Mouse (Mus musculus): ENCODE measurements around the gene Pnpla7. TPM values are rescaled to one million over a fixed set of nuclear protein-coding genes. Genes with fewer than 3 reads are reported as not detected.

Gene Pnpla7
- total RNA-seq, 2 experiments from 2014 or later, result 22.2 to 23.3 TPM

GRCm38 (mm10) chr2:24974906-24975703, 728 bp upstream of the Pnpla7 start, which contains the start of gene Mrpl41:
Mrpl41 (minus strand) TSS chr2:24975098.
- peak; percentile 97 for DNase-seq (ENCODE audit: low spot score)
- intact Hi-C loops (cut with DNase I), result no loop called here

GRCm38 (mm10) chr2:24976960-24977359, 1.1 kb downstream of the Pnpla7 start:
- no peak for DNase-seq (ENCODE audit: low spot score)
- intact Hi-C loops (cut with DNase I), result no loop called here

GRCm38 (mm10) chr2:24987762-24988161, 11.9 kb downstream of the Pnpla7 start:
- intact Hi-C loops (cut with DNase I), result no loop called here
- no peak for DNase-seq (ENCODE audit: low spot score)

GRCm38 (mm10) chr2:24995332-24995731, 19.5 kb downstream of the Pnpla7 start:
- intact Hi-C loops (cut with DNase I), result no loop called here
- DNase-seq (ENCODE audit: low spot score), result no peak

- intact Hi-C loops (cut with DNase I), result no loop called here
- DNase-seq (ENCODE audit: low spot score), result no peak
These were observed 20.6 kb downstream of the Pnpla7 start for GRCm38 (mm10) chr2:24996471-24996870.

- no peak for DNase-seq (ENCODE audit: low spot score)
- intact Hi-C loops (cut with DNase I), result no loop called here
These were observed 24.9 kb downstream of the Pnpla7 start for GRCm38 (mm10) chr2:25000544-25001235.

GRCm38 (mm10) chr2:25003946-25004786, 28.3 kb downstream of the Pnpla7 start:
- intact Hi-C loops (cut with DNase I), result no loop called here
- DNase-seq (ENCODE audit: low spot score), result no peak

- intact Hi-C loops (cut with DNase I), result no loop called here
- DNase-seq (ENCODE audit: low spot score), result no peak
These were observed 30.9 kb downstream of the Pnpla7 start for GRCm38 (mm10) chr2:25006767-25007166.

GRCm38 (mm10) chr2:25008250-25008649, 32.4 kb downstream of the Pnpla7 start:
- intact Hi-C loops (cut with DNase I), result no loop called here
- DNase-seq (ENCODE audit: low spot score), result no peak

GRCm38 (mm10) chr2:25022678-25023077, 46.8 kb downstream of the Pnpla7 start:
- intact Hi-C loops (cut with DNase I), result no loop called here
- DNase-seq (ENCODE audit: low spot score), result no peak

- intact Hi-C loops (cut with DNase I), result no loop called here
These were observed 49.3 kb downstream of the Pnpla7 start for GRCm38 (mm10) chr2:25025109-25025508.

GRCm38 (mm10) chr2:25034994-25035393, 59.2 kb downstream of the Pnpla7 start:
- intact Hi-C loops (cut with DNase I), result no loop called here
- DNase-seq (ENCODE audit: low spot score), result no peak

More at GRCm38 (mm10) chr2:25025109-25025508, 49.3 kb downstream of the Pnpla7 start:
- no peak for DNase-seq (ENCODE audit: low spot score)

- no peak for DNase-seq (ENCODE audit: low spot score)
- intact Hi-C loops (cut with DNase I), result no loop called here
These were observed 64.3 kb downstream of the Pnpla7 start for GRCm38 (mm10) chr2:25040089-25040488.

- no peak for DNase-seq (ENCODE audit: low spot score)
- intact Hi-C loops (cut with DNase I), result no loop called here
These were observed 75.1 kb downstream of the Pnpla7 start for GRCm38 (mm10) chr2:25050921-25051320.

- DNase-seq (ENCODE audit: low spot score), result no peak
- intact Hi-C loops (cut with DNase I), result no loop called here
These were observed 75.6 kb downstream of the Pnpla7 start for GRCm38 (mm10) chr2:25051450-25051849.

- intact Hi-C loops (cut with DNase I), result no loop called here
- no peak for DNase-seq (ENCODE audit: low spot score)
These were observed 77.3 kb downstream of the Pnpla7 start for GRCm38 (mm10) chr2:25053101-25053500.

GRCm38 (mm10) chr2:25054221-25055067, 78.6 kb downstream of the Pnpla7 start, which contains the start of gene Nsmf:
Nsmf (plus strand) TSS chr2:25054355.
- peak; percentile 80 for DNase-seq (ENCODE audit: low spot score)
- intact Hi-C loops (cut with DNase I), result no loop called here

GRCm38 (mm10) chr2:25055068-25055405, 79.2 kb downstream of the Pnpla7 start:
- DNase-seq (ENCODE audit: low spot score), result no peak
- intact Hi-C loops (cut with DNase I), result no loop called here

- DNase-seq (ENCODE audit: low spot score), result no peak
- intact Hi-C loops (cut with DNase I), result no loop called here
These were observed 79.7 kb downstream of the Pnpla7 start for GRCm38 (mm10) chr2:25055409-25056155.

Measured in heart, postnatal 25 days (tissue).